Mouse (Mus musculus): ENCODE data around the gene Vmn1r3. TPM values are rescaled to one million over a fixed set of nuclear protein-coding genes. Genes with fewer than 3 reads are reported as not detected.
"Not testable (repeated sequence)": the region's sequence is repeated elsewhere in the genome, so short reads cannot be mapped to it uniquely, and the experiment has no call there.

Gene Vmn1r3
- polyA plus RNA-seq, 2 experiments = not detected

DNA sequence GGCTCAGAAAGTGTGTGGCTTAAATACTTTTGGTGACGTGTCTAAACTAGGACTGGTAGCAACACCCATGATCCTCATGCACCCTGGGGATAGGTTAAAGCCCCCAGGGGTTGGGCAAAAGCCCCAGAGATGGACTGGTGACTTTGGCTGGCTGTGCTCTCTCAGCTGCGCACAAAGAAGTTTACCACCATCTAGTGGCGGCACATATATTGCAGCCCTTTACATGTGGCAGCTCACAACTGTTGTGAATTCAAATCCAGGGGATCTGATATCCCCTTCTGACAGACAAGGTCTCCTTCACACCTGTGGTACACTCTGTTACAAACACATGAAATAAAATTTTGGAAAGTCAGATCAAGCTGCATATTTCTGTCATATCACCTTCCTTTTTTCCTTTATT lies 37.2 kb downstream of the Vmn1r3 start:
- not testable (repeated sequence) for ATAC-seq (ENCODE audit: low FRiP score, low read depth); H3K36me3 ChIP-seq (ENCODE audit: control insufficient read depth, insufficient read depth, low read length); H3K4me3 ChIP-seq (replicated peaks; ENCODE audit: low read length); DNase-seq (ENCODE audit: low spot score); H3K9ac ChIP-seq (ENCODE audit: low read depth, low read length, severe bottlenecking); H3K4me1 ChIP-seq (ENCODE audit: control insufficient read depth, insufficient read depth, low read length); H3K4me2 ChIP-seq (replicated peaks; ENCODE audit: low read depth, low read length, severe bottlenecking); H3K27me3 ChIP-seq (ENCODE audit: control insufficient read depth, insufficient read depth, low read length); H3K27ac ChIP-seq (replicated peaks; ENCODE audit: low read depth, low read length); H3K9me3 ChIP-seq (ENCODE audit: control insufficient read depth, low read length)
- WGBS = no CpG with 5 or more reads among the region's 3 CpGs

Other genes with a start within 250 kb of the Vmn1r3 start
- gene Vmn1r2, start 18.0 kb downstream of the Vmn1r3 start, polyA plus RNA-seq (2012; rRNA removed) = not detected in 2 replicates
- not detected in 2 replicates for gene Vmn1r2, start 18.0 kb downstream of the Vmn1r3 start, polyA plus RNA-seq (2014; fragmentation: Nextera tagmentation; extraction: Ambion mirVana)